26 mouse cellular contexts compared by ENCODE assay signal in genomic region chr13:97365004-97365403, GRCm38 (mm10).
A peak's percentile ranks its signal among the peaks of the same experiment; 100 is the strongest.
DNase-seq lines count a peak whose midpoint lies in the region; ATAC-seq and TF ChIP-seq lines count a peak whose summit lies in the region.
"Had no signal": no experiment of that assay in that cellular context is flagged by ENCODE, and none has a peak within 500 bp of the region (broad histone marks: within the 10 kb centered on the region; RNA-seq: fewer than 3 reads in every experiment).

No protein-coding gene starts in this region.

- H3K27ac ChIP-seq in kidney, embryonic 14.5 days (ENCODE audit: low read depth, low read length), result no peak overlapping the region; the same call in 1 of the 2 replicates
- H3K27ac ChIP-seq: embryonic facial prominence, embryonic 10.5 days; embryonic facial prominence, embryonic 15.5 days; forebrain, embryonic 13.5 days; hindbrain, embryonic 15.5 days; intestine, embryonic 15.5 days; liver, embryonic 12.5 days had no signal

- peaks cover 13% of the 10 kb centered on the region for H3K4me1 ChIP-seq in kidney, embryonic 14.5 days (ENCODE audit: control insufficient read depth, insufficient read depth, low read length)
- H3K4me1 ChIP-seq in E14TG2a.4 (replicated peaks; ENCODE audit: low read depth, low read length), result peaks cover 32% of the 10 kb centered on the region
- H3K4me1 ChIP-seq: megakaryocyte, embryonic 14.5 days had no signal

- H3K9me3 ChIP-seq in kidney, embryonic 14.5 days (ENCODE audit: control insufficient read depth, low read length), result no peaks in the 10 kb centered on the region
- H3K9me3 ChIP-seq in E14TG2a.4 (ENCODE audit: low read length), result no peaks in the 10 kb centered on the region
- H3K9me3 ChIP-seq: embryonic facial prominence, embryonic 10.5 days; embryonic facial prominence, embryonic 15.5 days; forebrain, embryonic 13.5 days; heart, embryonic 12.5 days; hindbrain, embryonic 15.5 days; intestine, embryonic 15.5 days; liver, embryonic 12.5 days; megakaryocyte, embryonic 14.5 days had no signal

- H3K27me3 ChIP-seq in kidney, embryonic 14.5 days (ENCODE audit: control insufficient read depth, insufficient read depth, low read length), result no peaks in the 10 kb centered on the region
- peaks cover 24% of the 10 kb centered on the region for H3K27me3 ChIP-seq in E14TG2a.4 (ENCODE audit: insufficient read depth, low read length)
- H3K27me3 ChIP-seq: forebrain, embryonic 13.5 days; hindbrain, embryonic 15.5 days; intestine, embryonic 15.5 days had no signal

- no peaks in the 10 kb centered on the region for H3K36me3 ChIP-seq in kidney, embryonic 14.5 days (ENCODE audit: control insufficient read depth, insufficient read depth, low read length)
- H3K36me3 ChIP-seq in E14TG2a.4 (ENCODE audit: insufficient read depth, low read length), result no peaks in the 10 kb centered on the region
- H3K36me3 ChIP-seq: embryonic facial prominence, embryonic 10.5 days; embryonic facial prominence, embryonic 15.5 days; heart, embryonic 12.5 days; hindbrain, embryonic 15.5 days; intestine, embryonic 15.5 days; liver, embryonic 12.5 days had no signal

- DNase-seq in kidney, postnatal 10 days, result no peak
- DNase-seq in spleen, adult 12 weeks (ENCODE audit: low spot score), result no peak
- DNase-seq in thymus, postnatal 14 days, result no peak
- DNase-seq: adrenal gland, adult 2 months; cerebellum, adult 2 months; gastrocnemius, postnatal 14 days; heart, adult 18-20 months; kidney, adult 9 months; layer of hippocampus, postnatal 36 days; liver, postnatal 0 days; lung, postnatal 36 days; right cerebral cortex, postnatal 4 days had no signal

- no peak overlapping the region for H3K4me3 ChIP-seq in kidney, embryonic 14.5 days (ENCODE audit: low read length)
- peak overlapping the region; percentile 49 for H3K4me3 ChIP-seq in E14TG2a.4 (replicated peaks; ENCODE audit: low read length)
- H3K4me3 ChIP-seq: embryonic facial prominence, embryonic 10.5 days; embryonic facial prominence, embryonic 15.5 days; forebrain, embryonic 13.5 days; heart, embryonic 12.5 days; hindbrain, embryonic 15.5 days; intestine, embryonic 15.5 days; liver, embryonic 12.5 days; megakaryocyte, embryonic 14.5 days had no signal

- 73% methylated on average over 9 of the region's 9 CpGs for WGBS in kidney, embryonic 14.5 days

- no peak; the same call in 1 of the 2 replicates for ATAC-seq in kidney, embryonic 14.5 days (ENCODE audit: low FRiP score, low TSS enrichment)
- ATAC-seq in common myeloid progenitor, adult 5-6 weeks (replicated peaks; ENCODE audit: low read depth, poor library complexity, severe bottlenecking), result 0 out of 2 replicates have a peak, but pooled peaks have one; percentile 39
- ATAC-seq in megakaryocyte progenitor cell, adult 5-6 weeks (replicated peaks; ENCODE audit: poor library complexity), result 0 out of 2 replicates have a peak, but pooled peaks have one; percentile 1
- ATAC-seq: activated CD4-positive, CD25-positive, alpha-beta regulatory T cell, adult 4 months; CD4-positive, CD25-positive, alpha-beta regulatory T cell, adult 4 months; forebrain, embryonic 13.5 days; intestine, embryonic 15.5 days; liver, embryonic 12.5 days; liver, postnatal 0 days had no signal

- no peak for TF ChIP-seq CTCF in E14TG2a.4 (conservative IDR thresholded peaks at IDR 0.05; ENCODE audit: low read length)

- H3K9ac ChIP-seq in kidney, embryonic 14.5 days (ENCODE audit: low read depth, low read length), result no peak overlapping the region
- H3K9ac ChIP-seq: embryonic facial prominence, embryonic 15.5 days; forebrain, embryonic 13.5 days; heart, embryonic 12.5 days; hindbrain, embryonic 15.5 days; intestine, embryonic 15.5 days; liver, embryonic 12.5 days; liver, postnatal 0 days had no signal

- 0 out of 2 replicates have a peak overlapping the region, but pooled peaks have one; percentile 15 for H3K4me2 ChIP-seq in kidney, embryonic 14.5 days (replicated peaks; ENCODE audit: low read depth, low read length)
- H3K4me2 ChIP-seq: embryonic facial prominence, embryonic 15.5 days; forebrain, embryonic 13.5 days; heart, embryonic 12.5 days; hindbrain, embryonic 15.5 days; intestine, embryonic 15.5 days; liver, embryonic 12.5 days had no signal
